Mouse (Mus musculus): ENCODE measurements around the gene Gm12258.

The Gm12258 gene

DNA sequence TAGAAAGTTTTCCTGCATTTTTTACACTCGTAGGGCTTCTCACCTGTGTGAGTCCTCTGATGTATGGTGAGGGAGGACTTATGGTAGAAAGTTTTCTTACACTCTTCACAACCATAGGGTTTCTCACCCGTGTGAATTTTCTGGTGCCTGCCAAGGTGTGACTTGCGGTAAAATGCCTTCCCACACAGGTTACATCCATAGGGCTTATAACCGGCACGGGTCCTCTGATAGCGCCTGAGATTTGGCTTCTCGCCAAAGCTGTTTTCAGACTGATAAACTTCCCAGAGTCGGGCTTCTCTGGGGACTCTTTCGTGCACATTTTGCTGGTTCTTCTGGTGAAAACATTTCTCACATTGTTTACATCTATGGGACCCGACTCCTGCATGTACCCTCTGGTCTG is 43.6 kb downstream of the Gm12258 start:
- in situ Hi-C loops (cut with MboI; ENCODE audit: low pct_unique_long_range_greater_than_20kb in 1 of 2, low sequenced_read_pairs in 2 of 2, unreplicated experiment in 1 of 2) = no loop called here

DNA sequence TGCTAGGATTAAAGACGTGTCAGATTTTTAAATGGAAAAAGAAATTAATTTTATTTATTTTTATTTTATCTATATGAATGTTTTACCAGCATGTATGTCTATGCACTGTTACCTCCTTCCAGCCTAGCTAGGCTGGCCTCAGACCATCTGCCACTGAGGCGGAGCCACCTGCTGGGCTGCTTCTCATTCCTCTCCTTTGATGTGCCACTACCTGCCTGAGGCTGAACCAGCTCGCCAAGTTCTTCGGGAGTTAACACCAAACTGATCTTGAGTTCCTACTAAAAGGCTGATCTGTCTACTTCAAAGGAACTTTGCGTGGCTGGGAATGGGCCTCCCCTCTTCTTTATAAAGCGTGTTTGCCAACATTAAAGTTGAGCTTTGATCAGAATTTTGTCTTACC is 47.5 kb downstream of the Gm12258 start:
- in situ Hi-C loops (cut with MboI; ENCODE audit: low pct_unique_long_range_greater_than_20kb in 1 of 2, low sequenced_read_pairs in 2 of 2, unreplicated experiment in 1 of 2) = no loop called here

DNA sequence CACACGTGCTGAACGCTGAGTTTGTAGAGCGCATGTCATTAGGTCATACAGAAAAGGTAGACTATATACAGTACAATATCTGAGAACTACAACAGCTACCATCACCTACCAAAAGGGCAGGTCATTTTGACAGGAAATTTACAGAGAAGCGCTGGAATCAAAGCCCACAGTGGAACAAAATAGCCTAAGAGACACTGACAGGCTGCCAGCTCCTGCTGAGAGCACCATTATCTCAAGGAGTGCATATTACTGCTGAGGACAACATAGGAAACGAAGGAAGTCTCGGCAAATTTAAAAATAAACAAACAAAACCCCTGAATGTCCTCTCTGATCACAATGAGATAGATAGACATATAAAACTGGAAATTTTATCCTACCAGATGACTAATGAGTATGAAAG is 50.5 kb downstream of the Gm12258 start:
- in situ Hi-C loops (cut with MboI; ENCODE audit: low pct_unique_long_range_greater_than_20kb in 1 of 2, low sequenced_read_pairs in 2 of 2, unreplicated experiment in 1 of 2) = no loop called here

DNA sequence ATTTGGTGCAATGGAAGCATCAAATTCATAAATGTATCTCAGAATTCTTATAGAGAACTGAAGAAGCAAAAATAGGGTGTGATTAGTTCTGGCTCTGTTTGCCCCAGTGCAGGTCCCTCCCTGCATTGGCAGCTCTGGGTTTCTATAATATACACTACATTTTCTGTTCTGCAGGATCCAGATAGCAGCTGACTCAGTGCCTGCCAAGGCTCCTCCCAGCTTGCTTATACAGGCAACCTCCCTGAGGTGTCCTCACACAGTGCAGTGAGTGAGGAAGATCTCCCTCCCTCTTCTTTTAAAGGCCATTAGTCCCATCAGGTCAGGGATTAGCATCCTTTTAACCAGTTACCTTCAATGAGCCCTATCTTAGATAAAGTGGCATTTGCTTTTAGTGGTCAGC is 54.1 kb downstream of the Gm12258 start:
- in situ Hi-C loops (cut with MboI; ENCODE audit: low pct_unique_long_range_greater_than_20kb in 1 of 2, low sequenced_read_pairs in 2 of 2, unreplicated experiment in 1 of 2) = no loop called here

DNA sequence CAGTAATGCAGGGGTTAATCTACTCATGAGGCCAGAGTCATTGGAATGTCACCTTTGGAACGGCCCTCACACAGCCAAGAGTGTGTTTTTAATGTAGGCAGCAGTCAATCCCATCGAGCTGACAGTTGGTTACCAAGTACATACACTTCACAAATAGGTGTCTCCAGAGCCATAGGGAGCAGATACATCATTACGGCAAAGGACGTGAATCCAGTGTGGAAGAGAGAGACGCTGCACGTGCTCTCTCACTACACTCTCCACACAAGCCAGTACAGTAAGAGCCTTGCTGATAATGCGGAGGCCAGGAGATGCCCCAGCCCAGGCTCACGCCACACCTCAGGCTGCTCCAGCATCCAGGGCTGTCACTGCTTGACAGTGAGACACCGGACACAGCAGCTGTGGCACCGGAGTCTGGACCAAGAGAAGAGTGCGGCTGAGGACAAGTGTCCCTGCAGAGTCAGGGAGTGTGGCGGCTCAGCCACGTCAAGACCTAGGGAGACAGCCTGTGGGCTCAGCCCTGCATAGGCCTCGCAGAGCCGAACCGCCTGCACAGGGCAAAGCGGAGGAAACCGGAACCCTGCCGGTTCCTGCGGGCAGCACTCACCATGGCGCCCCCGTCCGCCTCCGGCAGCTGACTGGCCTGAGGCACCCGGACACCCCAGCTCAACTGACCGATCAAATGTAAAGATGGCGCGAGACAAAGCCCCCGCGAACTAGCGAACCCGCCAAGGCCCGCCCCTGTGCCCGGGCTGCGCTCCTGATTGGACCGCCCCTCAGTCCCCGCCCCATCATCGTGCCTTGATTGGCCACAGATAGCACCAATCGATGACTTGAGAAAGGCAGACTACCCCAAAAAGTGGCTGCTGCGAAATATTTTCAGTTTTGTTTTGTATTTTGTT is 56.8 kb downstream of the Gm12258 start, which contains the start of gene Zfp39:
Gene Zfp39, minus strand, starts transcription at position 715 of the 899 bp plus-strand sequence.
- in situ Hi-C loops (cut with MboI; ENCODE audit: low pct_unique_long_range_greater_than_20kb in 1 of 2, low sequenced_read_pairs in 2 of 2, unreplicated experiment in 1 of 2) = no loop called here

DNA sequence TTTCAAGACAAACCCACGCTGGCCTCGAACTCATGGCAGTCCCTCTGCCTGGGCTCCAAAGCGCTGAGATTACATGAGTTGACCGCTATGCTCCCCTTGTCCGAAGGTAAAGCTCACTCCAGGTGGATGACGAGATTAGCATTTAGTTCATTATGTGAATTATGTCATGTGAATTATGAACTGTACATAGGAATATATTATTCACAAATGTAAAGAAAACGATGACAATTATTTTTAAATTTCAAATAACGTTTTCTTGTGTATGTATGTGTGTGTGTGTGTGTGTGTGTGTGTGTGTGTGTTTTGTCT is 57.4 kb downstream of the Gm12258 start:
- in situ Hi-C loops (cut with MboI; ENCODE audit: low pct_unique_long_range_greater_than_20kb in 1 of 2, low sequenced_read_pairs in 2 of 2, unreplicated experiment in 1 of 2) = no loop called here

DNA sequence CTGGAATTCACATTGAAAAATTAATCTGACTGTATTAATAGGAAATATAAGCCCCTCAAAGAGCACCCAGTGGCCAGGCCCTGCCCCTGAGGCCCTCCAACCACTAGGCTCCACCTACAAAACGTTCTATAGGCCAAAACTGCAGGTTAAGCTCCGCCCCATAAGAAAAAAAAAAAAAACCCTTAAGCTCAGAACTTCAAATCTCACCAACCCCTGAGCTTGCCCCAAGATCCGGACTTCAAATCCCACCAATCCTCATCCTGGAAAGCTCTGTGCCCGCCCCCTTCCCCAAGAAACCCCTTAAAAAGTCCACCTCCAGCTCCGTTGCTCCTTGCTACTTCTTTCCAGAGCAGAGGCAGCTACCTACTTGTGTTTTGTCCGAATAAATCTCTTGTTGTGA is 57.9 kb downstream of the Gm12258 start:
- in situ Hi-C loops (cut with MboI; ENCODE audit: low pct_unique_long_range_greater_than_20kb in 1 of 2, low sequenced_read_pairs in 2 of 2, unreplicated experiment in 1 of 2) = no loop called here

Data from mouse embryonic stem cell (cell line).